Mouse (Mus musculus): ENCODE measurements around the gene Ogt.

DNA sequence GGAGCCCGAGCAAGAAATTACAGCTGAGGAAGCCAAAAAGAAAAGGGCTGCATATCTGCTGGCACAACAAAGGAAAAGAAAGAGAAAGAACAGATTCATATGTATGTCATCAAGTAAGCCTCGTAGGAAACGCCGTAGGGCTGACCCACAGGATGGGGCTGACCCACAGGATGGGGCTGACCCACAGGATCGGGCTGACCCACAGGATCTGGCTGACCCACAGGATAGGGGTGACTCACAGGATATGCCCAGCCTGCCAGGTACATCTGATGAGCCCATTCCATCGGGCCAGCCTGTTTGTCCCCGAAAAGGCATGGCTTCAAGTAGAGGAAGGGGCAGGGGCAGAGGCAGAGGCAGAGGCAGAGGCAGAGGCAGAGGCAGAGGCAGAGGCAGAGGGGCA is 65.3 kb downstream of the Ogt start:
- TF ChIP-seq CTCF (IDR thresholded peaks at IDR 0.05; ENCODE audit: borderline replicate concordance, insufficient read depth, low read depth, low read length) (no peak), POLR2A (IDR thresholded peaks at IDR 0.05; ENCODE audit: borderline replicate concordance, insufficient read depth, low read length) (no peak)
